Mouse (Mus musculus) G1E (cell line): ENCODE results near the gene Unc5c.

Experiments used
- CTCF ChIP-seq: IDR thresholded peaks from 2 replicates; pipeline ENCODE4 v1.5.1; 2012; ENCODE audit warnings: low read depth, low read length, inconsistent platforms, mixed read lengths
- GATA1 ChIP-seq: IDR thresholded peaks from 2 replicates; pipeline ENCODE4 v1.6.1; 2012; ENCODE audit warnings: borderline replicate concordance, low read length, inconsistent platforms, mixed read lengths
- GATA2 ChIP-seq: IDR thresholded peaks from 2 replicates; pipeline ENCODE4 v1.6.1; 2012; ENCODE audit warnings: low read depth, low read length, inconsistent platforms, borderline replicate concordance
- POLR2AphosphoS5 ChIP-seq: IDR thresholded peaks from 2 replicates; pipeline ENCODE4 v1.6.1; 2012; ENCODE audit warnings: low read depth, low read length, inconsistent platforms; ENCODE audit not compliant: insufficient replicate concordance
- TAL1 ChIP-seq: conservative IDR thresholded peaks from 2 replicates; pipeline ENCODE4 v1.6.1; 2012; ENCODE audit warnings: low read depth, low read length, inconsistent platforms, mixed read lengths

GRCm38 (mm10) chr3:141491951-141492310, 26.9 kb downstream of the Unc5c start:
- no peak for TF ChIP-seq CTCF
- TF ChIP-seq GATA1: no peak
- TF ChIP-seq TAL1: no peak
- TF ChIP-seq GATA2: no peak
- TF ChIP-seq POLR2AphosphoS5: no peak
